Mouse (Mus musculus) forebrain, embryonic 11.5 days (tissue): ENCODE results near the gene Dhrs4. TPM values are rescaled to one million over a fixed set of nuclear protein-coding genes. Genes with fewer than 3 reads are reported as not detected.

Experiments
- ATAC-seq: fragments of 200-750 bp; cut with Nextera tagmentation; replicated peaks from 2 replicates; pipeline ENCODE4 v1.8.0; 2017; ENCODE audit warnings: moderate TSS enrichment; ENCODE audit not compliant: low FRiP score
- DNase-seq: peaks from one replicate; pipeline ENCODE4 v3.0.0-alpha.2; 2017; ENCODE audit warnings: low spot score
- H3K27ac ChIP-seq: fragments of 300-500 bp; sonication (generic); 2 replicates; pipeline ENCODE4 v1.5.1; 2014; ENCODE audit warnings: low read depth, low read length
- H3K27me3 ChIP-seq: fragments of 300-500 bp; sonication (generic); 2 replicates; pipeline ENCODE4 v1.6.1; 2014; ENCODE audit warnings: mild to moderate bottlenecking, low read length, mixed read lengths; ENCODE audit not compliant: control insufficient read depth, insufficient read depth
- H3K36me3 ChIP-seq: fragments of 300-500 bp; sonication (generic); 2 replicates; pipeline ENCODE4 v1.6.1; 2014; ENCODE audit warnings: mild to moderate bottlenecking, low read length, moderate library complexity, mixed read lengths; ENCODE audit not compliant: control insufficient read depth, insufficient read depth
- H3K4me1 ChIP-seq: fragments of 300-500 bp; sonication (generic); replicated peaks from 2 replicates; pipeline ENCODE4 v1.6.1; 2014; ENCODE audit warnings: low read length, mixed read lengths; ENCODE audit not compliant: control insufficient read depth, insufficient read depth
- H3K4me2 ChIP-seq: fragments of 300-500 bp; sonication (generic); 2 replicates; pipeline ENCODE4 v1.6.1; 2014; ENCODE audit warnings: low read depth, mild to moderate bottlenecking, low read length, moderate library complexity, mixed read lengths; ENCODE audit not compliant: severe bottlenecking
- H3K4me3 ChIP-seq: fragments of 300-500 bp; sonication (generic); 2 replicates; pipeline ENCODE4 v1.5.1; 2014; ENCODE audit warnings: low read depth, low read length
- H3K9ac ChIP-seq: fragments of 300-500 bp; sonication (generic); 2 replicates; pipeline ENCODE4 v1.6.1; 2014; ENCODE audit warnings: low read length
- H3K9me3 ChIP-seq: fragments of 300-500 bp; sonication (generic); 2 replicates; pipeline ENCODE4 v1.6.1; 2016; ENCODE audit warnings: low read length, mixed read lengths; ENCODE audit not compliant: control insufficient read depth
- WGBS: fragments of 180-500 bp; shearing (Covaris S2); extraction: QIAGEN DNeasy Blood & Tissue Kit; methylation state at CpG from one replicate; pipeline ENCODE4 v1.1.7; 2014; 5-methylcytosine and 5-hydroxymethylcytosine counted together
- polyA plus RNA-seq: library from polyadenylated mRNA; unstranded; fragments of >200 nt; fragmentation: Nextera tagmentation; extraction: Ambion mirVana; gene quantifications from 2 replicates; pipeline ENCODE4 v1.2.1, GENCODE M21; 2014

Dhrs4 gene
- polyA plus RNA-seq, 1 experiment from 2014 or later, result 30.2 TPM

DNA sequence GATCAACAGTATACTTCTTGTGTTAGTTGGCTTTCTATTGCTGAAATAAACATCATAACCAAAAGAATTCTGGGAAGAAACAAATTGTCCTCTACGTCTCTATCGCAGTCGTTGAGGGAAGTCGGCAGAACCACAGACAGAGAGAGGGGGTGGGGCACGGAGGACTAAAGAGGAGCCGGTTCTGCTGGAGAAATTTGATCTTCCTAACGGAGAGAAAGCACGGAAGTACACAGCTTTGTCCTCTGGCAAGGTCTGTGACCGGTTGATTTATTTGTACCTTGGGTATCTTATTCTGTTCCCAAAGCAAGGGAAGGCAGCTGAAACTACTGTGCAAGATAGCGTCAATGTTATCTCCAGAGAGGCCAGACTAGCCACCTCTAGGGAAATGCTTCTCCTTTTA, 7.8 kb upstream of the Dhrs4 start:
- no peak overlapping the region for H3K4me3 ChIP-seq
- no peak for ATAC-seq
- H3K4me1 ChIP-seq, result no peaks in the 10 kb centered on the region
- WGBS, result 22% methylated on average over 10 of the region's 10 CpGs
- H3K4me2 ChIP-seq, result no peak overlapping the region
- H3K9ac ChIP-seq, result no peak overlapping the region
- no peaks in the 10 kb centered on the region for H3K9me3 ChIP-seq
- H3K27me3 ChIP-seq, result no peaks in the 10 kb centered on the region
- H3K36me3 ChIP-seq, result no peaks in the 10 kb centered on the region
- DNase-seq, result no peak
- no peak overlapping the region for H3K27ac ChIP-seq

GRCm38 (mm10) chr14:55475654-55476053, 2.9 kb upstream of the Dhrs4 start:
- no peaks in the 10 kb centered on the region for H3K27me3 ChIP-seq
- H3K36me3 ChIP-seq, result no peaks in the 10 kb centered on the region
- ATAC-seq (no peak), DNase-seq (no peak)
- H3K9me3 ChIP-seq, result no peaks in the 10 kb centered on the region
- H3K27ac ChIP-seq, result no peak overlapping the region
- H3K9ac ChIP-seq, result no peak overlapping the region
- no peak overlapping the region for H3K4me3 ChIP-seq
- H3K4me2 ChIP-seq, result no peak overlapping the region
- H3K4me1 ChIP-seq, result 0 out of 2 replicates have a peak, but pooled peaks cover 2% of the 10 kb centered on the region
- WGBS, result 74% methylated on average over 2 of the region's 2 CpGs

DNA sequence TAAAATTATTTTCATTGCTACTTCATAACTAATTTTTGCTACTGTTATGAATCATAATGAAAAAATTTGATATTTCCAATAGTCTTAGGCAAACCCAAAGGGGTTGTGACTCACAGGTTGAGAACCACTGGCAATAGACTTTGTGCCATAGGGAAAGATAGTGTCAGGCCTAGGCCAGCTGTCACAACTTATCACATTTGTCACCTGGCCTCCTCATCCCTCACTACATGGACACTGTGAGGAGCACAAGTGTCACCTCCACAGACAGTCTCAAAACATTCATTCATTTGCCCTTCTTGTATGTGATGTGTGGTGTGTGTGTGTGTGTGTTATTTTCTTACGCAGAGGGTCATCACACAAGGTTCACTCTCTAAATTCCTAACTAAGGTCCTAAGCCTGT, 1.1 kb upstream of the Dhrs4 start:
- Histone ChIP-seq H3K4me3 (no peak overlapping the region), H3K9ac (no peak overlapping the region), H3K4me2 (no peak overlapping the region), H3K27ac (no peak overlapping the region), H3K9me3 (no peaks in the 10 kb centered on the region), H3K36me3 (no peaks in the 10 kb centered on the region), H3K27me3 (no peaks in the 10 kb centered on the region), H3K4me1 (0 out of 2 replicates have a peak, but pooled peaks cover 2% of the 10 kb centered on the region)
- no peak for ATAC-seq
- 100% methylated on average over 1 of the region's 1 CpGs for WGBS
- no peak for DNase-seq

DNA sequence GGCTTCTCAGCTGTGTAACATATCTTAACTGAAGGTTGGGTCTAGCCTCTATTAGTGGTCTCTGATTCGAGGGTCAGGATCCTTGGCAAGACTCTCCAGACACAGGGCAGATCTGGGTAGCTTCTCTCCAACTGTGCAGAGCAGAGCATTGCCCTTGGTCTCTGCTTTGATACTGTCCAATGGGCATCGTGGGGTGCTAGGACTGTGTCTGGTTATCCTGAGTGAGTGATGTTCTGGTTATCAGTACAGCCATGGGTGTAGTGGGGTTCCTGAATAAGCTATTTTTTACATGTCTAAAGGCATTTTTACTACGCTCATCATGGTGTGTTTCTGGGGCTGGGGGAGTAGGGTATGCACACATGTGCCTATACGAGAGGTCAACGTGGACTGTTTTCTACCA, 729 bp upstream of the Dhrs4 start:
- Histone ChIP-seq H3K36me3 (no peaks in the 10 kb centered on the region), H3K4me1 (0 out of 2 replicates have a peak, but pooled peaks cover 2% of the 10 kb centered on the region), H3K4me2 (no peak overlapping the region), H3K9ac (no peak overlapping the region; the same call in 1 of the 2 replicates), H3K27me3 (no peaks in the 10 kb centered on the region), H3K27ac (no peak overlapping the region), H3K9me3 (no peaks in the 10 kb centered on the region), H3K4me3 (no peak overlapping the region)
- no peak for ATAC-seq
- DNase-seq, result no peak
- WGBS, result 90% methylated on average over 5 of the region's 5 CpGs

DNA sequence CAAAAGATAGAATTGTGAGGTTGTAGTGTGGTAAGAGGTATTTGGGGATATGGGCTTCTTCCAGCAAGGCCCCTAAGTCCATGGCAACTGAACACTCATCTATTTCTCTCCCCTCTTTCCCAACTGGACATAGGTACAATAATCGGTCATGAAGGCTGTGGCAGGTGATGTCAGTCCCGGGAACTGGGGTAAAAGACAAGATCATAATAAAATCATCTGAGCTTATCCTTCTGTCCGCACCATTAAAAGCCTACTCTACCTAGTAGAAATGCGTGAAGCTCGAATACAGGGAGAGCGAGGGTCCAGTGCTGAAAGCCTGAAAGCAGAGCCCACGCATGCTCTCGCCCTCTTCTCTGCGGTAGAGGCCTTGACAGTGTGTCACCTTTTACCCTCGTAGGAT, 1.1 kb downstream of the Dhrs4 start:
- 92% methylated on average over 10 of the region's 10 CpGs for WGBS
- no peak overlapping the region for H3K4me3 ChIP-seq
- H3K36me3 ChIP-seq, result no peaks in the 10 kb centered on the region
- H3K4me2 ChIP-seq, result no peak overlapping the region
- no peaks in the 10 kb centered on the region for H3K9me3 ChIP-seq
- 0 out of 2 replicates have a peak, but pooled peaks cover 2% of the 10 kb centered on the region for H3K4me1 ChIP-seq
- no peak overlapping the region for H3K27ac ChIP-seq
- H3K27me3 ChIP-seq, result no peaks in the 10 kb centered on the region
- H3K9ac ChIP-seq, result no peak overlapping the region
- no peak for DNase-seq
- ATAC-seq, result no peak

- 69% methylated on average over 5 of the region's 5 CpGs for WGBS
Observed at GRCm38 (mm10) chr14:55484430-55485085, 6.0 kb downstream of the Dhrs4 start.

DNA sequence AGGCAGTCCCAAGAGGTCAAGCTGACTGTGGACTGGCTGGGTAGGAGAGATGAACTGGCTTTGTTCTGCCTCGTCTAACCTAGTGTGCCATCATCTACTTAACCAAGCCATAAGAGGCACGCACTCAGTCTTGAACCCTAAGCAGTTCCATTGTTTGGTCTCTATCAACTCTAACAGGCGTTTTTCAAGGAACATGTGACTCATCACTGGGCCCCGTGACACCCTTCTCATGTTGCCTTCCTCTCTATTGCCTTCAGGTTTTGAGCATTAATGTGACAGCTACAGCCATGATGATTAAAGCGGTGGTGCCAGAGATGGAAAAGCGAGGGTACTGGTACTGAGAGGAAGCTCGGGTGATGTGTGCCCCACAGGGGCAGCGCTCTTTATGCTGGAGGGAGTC, 8.3 kb downstream of the Dhrs4 start:
- ATAC-seq (no peak), DNase-seq (no peak)
- Histone ChIP-seq H3K36me3 (no peaks in the 10 kb centered on the region), H3K27me3 (no peaks in the 10 kb centered on the region), H3K27ac (no peak overlapping the region), H3K4me2 (no peak overlapping the region), H3K4me3 (no peak overlapping the region), H3K4me1 (0 out of 2 replicates have a peak, but pooled peaks cover 3% of the 10 kb centered on the region), H3K9ac (no peak overlapping the region), H3K9me3 (no peaks in the 10 kb centered on the region)
- 88% methylated on average over 8 of the region's 8 CpGs for WGBS

More at GRCm38 (mm10) chr14:55484430-55485085, 6.0 kb downstream of the Dhrs4 start:
- peak overlapping the region; percentile 46; the same call in 1 of the 2 replicates for H3K27ac ChIP-seq
- DNase-seq (no peak), ATAC-seq (peak; percentile 49; the same call in 1 of the 2 replicates)
- no peaks in the 10 kb centered on the region for H3K27me3 ChIP-seq
- no peak overlapping the region for H3K9ac ChIP-seq
- no peaks in the 10 kb centered on the region for H3K9me3 ChIP-seq
- no peaks in the 10 kb centered on the region for H3K4me1 ChIP-seq
- no peaks in the 10 kb centered on the region for H3K36me3 ChIP-seq
- H3K4me3 ChIP-seq, result no peak overlapping the region
- no peak overlapping the region for H3K4me2 ChIP-seq

DNA sequence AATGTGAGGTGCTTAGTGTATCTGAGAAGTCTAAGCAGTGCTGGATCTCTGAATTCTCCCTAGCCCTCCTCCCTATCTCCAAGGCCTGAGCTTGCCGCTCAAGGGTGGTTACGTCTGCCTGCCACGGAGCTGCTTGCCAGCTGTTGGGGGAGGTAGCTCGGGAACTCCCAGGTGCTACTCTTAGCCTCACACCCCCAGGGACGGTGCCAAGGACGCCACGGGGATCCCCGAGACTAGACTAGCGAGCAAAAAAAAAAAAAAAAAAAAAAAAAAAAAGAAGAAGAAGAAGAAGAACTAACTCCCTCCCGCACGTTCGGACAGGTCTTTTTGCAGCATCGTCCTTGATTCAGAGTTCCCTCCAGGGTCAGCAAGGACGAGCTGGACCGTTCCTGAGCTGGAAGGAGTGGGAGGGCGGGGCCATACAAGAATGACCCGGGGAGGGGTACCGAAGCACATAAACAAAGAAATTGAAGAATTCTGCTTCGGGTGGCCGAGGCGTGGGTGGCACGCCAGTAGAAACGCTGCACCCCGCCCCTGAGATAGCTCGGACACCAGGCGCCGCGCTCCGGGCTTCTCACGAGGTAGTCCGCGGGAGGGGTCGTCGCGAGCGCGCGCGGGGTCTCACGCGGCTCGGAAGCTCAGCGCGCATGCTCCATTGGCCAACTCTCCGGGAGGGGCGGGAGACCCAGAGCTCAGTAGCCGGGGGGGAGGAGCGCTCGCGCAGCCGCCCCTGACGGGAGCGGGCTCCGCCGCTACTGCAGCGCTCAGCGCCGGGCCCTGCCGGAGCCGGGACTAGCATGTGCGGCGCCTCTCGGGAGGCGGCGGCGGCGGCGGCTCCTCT, 12.0 kb downstream of the Dhrs4 start, which contains the start of gene Carmil3:
TSS of gene Carmil3 (plus strand) at position 291 of the 841 bp plus-strand sequence.
- Histone ChIP-seq H3K27me3 (no peaks in the 10 kb centered on the region), H3K27ac (peak within 1 kb of the TSS; percentile 76), H3K36me3 (no peaks in the 10 kb centered on the region; the same call in 1 of the 2 replicates), H3K9ac (peak within 1 kb of the TSS; percentile 86), H3K4me3 (peak within 1 kb of the TSS; percentile 77), H3K4me2 (peak within 1 kb of the TSS; percentile 84), H3K4me1 (0 out of 2 replicates have a peak, but pooled peaks cover 3% of the 10 kb centered on the region), H3K9me3 (no peaks in the 10 kb centered on the region)
- peak; percentile 85 for ATAC-seq
- WGBS, result under 1% methylated on average over 49 of the region's 68 CpGs
- peak; percentile 89 for DNase-seq
